Mouse (Mus musculus) liver, adult 2 months (tissue): ENCODE results near the gene Zdhhc13.

Experiments
- CTCF ChIP-seq: fragments of 200-500 bp; IDR thresholded peaks from 2 replicates; pipeline ENCODE4 v1.5.1; 2011; ENCODE audit warnings: low read depth, low read length, control low read depth
- POLR2A ChIP-seq: fragments of 200-500 bp; IDR thresholded peaks from 2 replicates; pipeline ENCODE4 v1.6.1; 2011; ENCODE audit warnings: low read length, control low read depth; ENCODE audit not compliant: insufficient read depth; ENCODE audit errors: extremely low read depth

DNA sequence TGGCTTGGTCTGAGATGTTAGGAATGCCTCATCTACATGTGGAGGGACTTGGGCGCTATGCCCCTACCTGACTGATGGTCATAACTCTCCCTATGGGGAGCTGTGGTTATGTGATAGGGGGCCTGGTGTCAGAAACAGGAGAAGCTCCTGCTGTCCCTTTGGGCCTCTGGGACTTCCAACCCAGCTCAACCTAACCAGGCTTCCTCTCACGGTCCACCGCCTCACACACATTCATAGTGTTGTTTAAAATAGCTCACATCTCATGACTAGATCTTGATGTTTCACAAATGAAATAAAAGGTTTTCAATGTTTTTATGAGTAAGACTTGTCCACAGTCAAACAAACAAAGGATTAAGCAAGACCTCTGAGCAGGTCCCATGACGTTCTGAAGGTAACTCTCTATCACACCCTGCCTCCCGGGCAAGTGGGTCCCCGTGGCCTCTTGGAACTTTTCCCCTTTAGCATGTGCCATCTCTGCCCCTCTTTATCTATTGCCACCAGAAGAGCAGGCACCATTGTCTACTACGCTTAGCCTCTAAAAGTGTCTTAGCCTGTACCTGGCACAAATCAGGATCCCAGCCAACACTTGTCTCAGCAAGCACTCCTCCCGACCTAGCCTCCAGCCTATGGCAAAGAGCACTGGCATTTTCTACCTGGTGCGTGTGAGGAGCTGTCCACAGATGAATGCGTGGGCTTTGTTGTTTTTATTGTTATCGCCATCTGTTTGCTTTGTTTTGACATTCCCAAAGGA is 3.9 kb upstream of the Zdhhc13 start:
- TF ChIP-seq CTCF (no peak), POLR2A (no peak)
